ENCODE assay signal across 7 mouse cellular contexts in the genomic region with DNA sequence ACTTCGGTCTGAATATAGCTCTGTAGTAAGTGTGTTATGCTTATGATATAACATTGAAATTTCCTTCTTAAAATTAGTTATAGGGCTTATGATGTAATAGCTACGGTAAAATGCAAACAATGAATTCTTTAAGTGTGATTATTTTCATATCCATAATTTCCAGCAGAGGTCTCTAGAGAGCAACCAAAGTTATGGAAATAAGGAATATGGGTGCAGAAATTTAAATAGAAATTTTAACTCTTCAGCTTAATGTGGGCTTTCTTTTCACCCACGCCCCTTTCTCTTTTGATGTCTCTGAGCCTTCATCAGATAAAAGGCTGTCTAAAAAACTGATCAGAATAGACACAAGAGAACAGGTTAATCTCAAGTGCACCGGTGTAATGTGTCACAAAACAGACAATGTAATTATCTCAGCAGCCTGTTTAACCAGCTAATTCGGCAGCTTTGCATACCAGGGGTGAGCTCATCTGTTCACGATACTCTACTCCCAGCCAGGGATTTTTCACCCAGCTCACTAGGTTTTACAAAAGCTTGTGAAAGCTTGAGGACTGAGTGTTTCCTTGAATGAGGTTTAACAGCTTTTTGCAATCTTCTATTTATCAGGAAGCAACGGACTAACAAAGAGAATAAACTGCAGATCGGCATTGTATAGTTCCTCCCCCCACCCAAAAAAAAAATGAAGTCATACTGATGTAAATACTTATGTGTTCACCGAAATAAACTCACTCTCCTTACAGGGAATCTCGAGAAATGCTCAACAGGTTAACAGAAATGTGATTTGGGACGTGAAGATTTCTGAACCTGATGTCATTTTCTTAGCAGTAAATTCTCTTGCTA.
DNase-seq lines count a peak whose midpoint lies in the region; ATAC-seq and TF ChIP-seq lines count a peak whose summit lies in the region.

No protein-coding gene starts in this region.

- no peak overlapping the region for H3K27ac ChIP-seq in layer of hippocampus, adult 2 months

- TF ChIP-seq CTCF in layer of hippocampus, adult 2 months (conservative IDR thresholded peaks at IDR 0.05): peak; percentile 80
- no peak for TF ChIP-seq CTCF in G1E (IDR thresholded peaks at IDR 0.05; ENCODE audit: low read depth, low read length)

- peak overlapping the region; percentile 40 for H3K4me3 ChIP-seq in layer of hippocampus, adult 2 months
- H3K4me3 ChIP-seq in G1E (ENCODE audit: low read depth, low read length): no peak overlapping the region; the same call in 1 of the 2 replicates

- no peaks in the 10 kb centered on the region for H3K27me3 ChIP-seq in G1E (ENCODE audit: insufficient read depth, low read length)

- peak; percentile 24; the same call in 1 of the 2 replicates for ATAC-seq in G1E (ENCODE audit: extremely low read depth, insufficient number of reproducible peaks, low FRiP score, poor library complexity, severe bottlenecking)

- no peaks in the 10 kb centered on the region for H3K9me3 ChIP-seq in G1E (replicated peaks)

- peaks cover 22% of the 10 kb centered on the region for H3K4me1 ChIP-seq in G1E (ENCODE audit: insufficient read depth, low read depth, low read length)

- peak in 1 of 2 experiments; percentile 11 for DNase-seq in layer of hippocampus, adult 2 months (ENCODE audit: low spot score in 2 of 2)
- no peak for DNase-seq in layer of hippocampus, postnatal 25 days (ENCODE audit: extremely low spot score in 1 of 2, low spot score in 1 of 2)
- DNase-seq in G1E (ENCODE audit: low spot score): no peak
- DNase-seq in c-Kit-positive CD71-positive TER-119-negative erythroid progenitor cells, embryonic 14.5 days (ENCODE audit: low read depth): peak; percentile 29
- DNase-seq in induced T-regulatory cell, adult 2 months (ENCODE audit: low read depth): peak; percentile 75
- DNase-seq in retina, postnatal 7 days (ENCODE audit: low read depth, low spot score): peak; percentile 4
- no peak for DNase-seq in ovary, postnatal 36 days (ENCODE audit: low spot score)

- no peaks in the 10 kb centered on the region for H3K36me3 ChIP-seq in G1E (replicated peaks)

Comparison
In these comparisons a context has a peak if more than half of its experiments do, and no peak if none do; other contexts are left out.
1. DNase-seq: peak in c-Kit-positive CD71-positive TER-119-negative erythroid progenitor cells, embryonic 14.5 days (single experiment), induced T-regulatory cell, adult 2 months (single experiment) and retina, postnatal 7 days (single experiment); none in layer of hippocampus, postnatal 25 days (0 of 2), G1E (single experiment) and ovary, postnatal 36 days (single experiment).